Mouse (Mus musculus): Measurements from ENCODE around the gene Sdhaf1.

DNA sequence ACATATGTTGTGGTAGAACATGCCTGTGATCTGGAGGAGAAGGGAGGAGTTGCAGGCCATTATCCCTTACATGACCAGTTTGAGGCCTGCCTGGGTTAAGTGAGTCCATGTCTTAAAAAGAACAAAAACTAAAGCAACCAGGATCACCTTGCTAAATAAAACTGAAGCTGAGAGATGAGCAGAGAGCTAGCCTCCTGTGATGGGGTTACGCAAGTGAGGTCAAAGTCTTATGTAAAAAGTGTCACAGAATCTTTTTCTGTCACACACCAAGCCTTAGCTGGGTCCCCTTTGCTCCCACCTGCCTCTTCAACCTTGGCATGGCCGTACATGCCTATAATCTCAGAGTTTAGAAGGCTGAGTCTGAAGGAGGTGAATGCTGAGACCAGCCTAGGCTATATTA lies 2.7 kb downstream of the Sdhaf1 start:
- TF ChIP-seq CTCF (IDR thresholded peaks at IDR 0.05; ENCODE audit: insufficient read depth, low read depth, low read length), result no peak
- no peak for TF ChIP-seq POLR2A (IDR thresholded peaks at IDR 0.05; ENCODE audit: insufficient read depth, low read depth, low read length)
